Mouse (Mus musculus): ENCODE results near the gene Dusp28. TPM values are rescaled to one million over a fixed set of nuclear protein-coding genes. Genes with fewer than 3 reads are reported as not detected.
A peak's percentile ranks its signal among the peaks of the same experiment; 100 is the strongest.

Dusp28 gene
- total RNA-seq, 2 experiments from 2014 or later = 22.6 to 24.5 TPM

- no peak for DNase-seq
Measured at GRCm38 (mm10) chr1:92907632-92908360, 1.0 kb downstream of the Dusp28 start.

GRCm38 (mm10) chr1:92908664-92909063 is 1.9 kb downstream of the Dusp28 start:
- no peak for DNase-seq

- DNase-seq = no peak
Measured at GRCm38 (mm10) chr1:92909068-92909467, 2.3 kb downstream of the Dusp28 start.

- DNase-seq = peak; percentile 75
Measured at GRCm38 (mm10) chr1:92910239-92910885, 3.6 kb downstream of the Dusp28 start, which contains the start of gene Rnpepl1. Gene Rnpepl1 (plus strand): TSS chr1:92910783.

GRCm38 (mm10) chr1:92910925-92911720 is 4.3 kb downstream of the Dusp28 start:
- peak; percentile 48 for DNase-seq

GRCm38 (mm10) chr1:92911721-92912138 is 4.9 kb downstream of the Dusp28 start:
- DNase-seq = no peak

- DNase-seq = no peak
Measured at GRCm38 (mm10) chr1:92912286-92912685, 5.5 kb downstream of the Dusp28 start.

- no peak for DNase-seq
Measured at GRCm38 (mm10) chr1:92914239-92914638, 7.5 kb downstream of the Dusp28 start.

GRCm38 (mm10) chr1:92914993-92915392 is 8.2 kb downstream of the Dusp28 start:
- DNase-seq = no peak

GRCm38 (mm10) chr1:92916725-92917124 is 9.9 kb downstream of the Dusp28 start:
- no peak for DNase-seq

GRCm38 (mm10) chr1:92919151-92919550 is 12.4 kb downstream of the Dusp28 start:
- DNase-seq = no peak

GRCm38 (mm10) chr1:92919775-92920174 is 13.0 kb downstream of the Dusp28 start:
- no peak for DNase-seq

- DNase-seq = no peak
Measured at GRCm38 (mm10) chr1:92920474-92921200, 13.9 kb downstream of the Dusp28 start.

- no peak for DNase-seq
Measured at GRCm38 (mm10) chr1:92921496-92921895, 14.7 kb downstream of the Dusp28 start.

- no peak for DNase-seq
Measured at GRCm38 (mm10) chr1:92930171-92930706, 23.5 kb downstream of the Dusp28 start.

GRCm38 (mm10) chr1:92933611-92934010 is 26.8 kb downstream of the Dusp28 start:
- DNase-seq = no peak

GRCm38 (mm10) chr1:92934182-92934827 is 27.5 kb downstream of the Dusp28 start, which contains the start of gene Capn10:
Gene Capn10 (plus strand): TSS chr1:92934376.
- DNase-seq = peak; percentile 92

GRCm38 (mm10) chr1:92935054-92935962 is 28.5 kb downstream of the Dusp28 start:
- no peak for DNase-seq

- no peak for DNase-seq
Measured at GRCm38 (mm10) chr1:92935977-92936376, 29.2 kb downstream of the Dusp28 start.

GRCm38 (mm10) chr1:92936467-92936866 is 29.7 kb downstream of the Dusp28 start:
- DNase-seq = no peak

All from gastrocnemius, postnatal 25 days (tissue).